Mouse (Mus musculus): ENCODE data around the gene Tenm4.

GRCm38 (mm10) chr7:96595535-96596295, 424.7 kb downstream of the Tenm4 start:
- TF ChIP-seq CTCF (IDR thresholded peaks at IDR 0.05; ENCODE audit: low read depth) (no peak), EP300 (IDR thresholded peaks at IDR 0.05; ENCODE audit: low read depth) (no peak)

Data from liver, postnatal 0 days (tissue).